Mouse (Mus musculus): ENCODE data around the gene Epas1. TPM values are rescaled to one million over a fixed set of nuclear protein-coding genes. Genes with fewer than 3 reads are reported as not detected.
A peak's percentile ranks its signal among the peaks of the same experiment; 100 is the strongest.

The Epas1 gene
- polyA plus RNA-seq (2021) = 2.8 TPM

GRCm38 (mm10) chr17:86753130-86753821, at the start of gene Epas1:
Epas1 (plus strand) TSS chr17:86753700.
- H3K27me3 ChIP-seq = no peaks in the 10 kb centered on the region
- POLR2A ChIA-PET = no interaction called here
- CTCF ChIA-PET = no interaction called here
- no peak for TF ChIP-seq CTCF (IDR thresholded peaks at IDR 0.05)
- DNase-seq (ENCODE audit: low read depth, low spot score) (peak; percentile 27), ATAC-seq (peak; percentile 95)
- in situ Hi-C loops (cut with MboI; ENCODE audit: low pct_unique_long_range_greater_than_20kb) = no loop called here

- in situ Hi-C loops (cut with MboI; ENCODE audit: low pct_unique_long_range_greater_than_20kb) = no loop called here
- CTCF ChIA-PET = no interaction called here
- DNase-seq (ENCODE audit: low read depth, low spot score) = no peak
- POLR2A ChIA-PET = interaction anchor here (0.6 kb wide), 1 partner anchor 181 kb away, joined by 3 read pairs; no protein-coding TSS in a partner anchor
- peaks cover 8% of the 10 kb centered on the region for H3K27me3 ChIP-seq
- TF ChIP-seq CTCF (IDR thresholded peaks at IDR 0.05) = no peak
- no peak for ATAC-seq
Measured at GRCm38 (mm10) chr17:86705236-86705635, 48.3 kb upstream of the Epas1 start.

GRCm38 (mm10) chr17:86706467-86706866, 47.0 kb upstream of the Epas1 start:
- ATAC-seq = no peak
- ChIA-PET POLR2A (no interaction called here), CTCF (interaction anchor here (1.7 kb wide), 1 partner anchor 8 kb away, joined by 3 read pairs; no protein-coding TSS in a partner anchor)
- H3K27me3 ChIP-seq = peaks cover 8% of the 10 kb centered on the region
- no peak for TF ChIP-seq CTCF (IDR thresholded peaks at IDR 0.05)
- no peak for DNase-seq (ENCODE audit: low read depth, low spot score)
- in situ Hi-C loops (cut with MboI; ENCODE audit: low pct_unique_long_range_greater_than_20kb) = no loop called here

- ChIA-PET POLR2A (interaction anchor here (0.7 kb wide), 2 partner anchors 137 to 191 kb away, joined by 3 to 4 read pairs; no protein-coding TSS in a partner anchor), CTCF (no interaction called here)
- in situ Hi-C loops (cut with MboI; ENCODE audit: low pct_unique_long_range_greater_than_20kb) = no loop called here
- DNase-seq (ENCODE audit: low read depth, low spot score) (no peak), ATAC-seq (no peak)
- H3K27me3 ChIP-seq = peaks cover 1% of the 10 kb centered on the region
- no peak for TF ChIP-seq CTCF (IDR thresholded peaks at IDR 0.05)
Measured at GRCm38 (mm10) chr17:86709803-86710202, 43.7 kb upstream of the Epas1 start.

DNA sequence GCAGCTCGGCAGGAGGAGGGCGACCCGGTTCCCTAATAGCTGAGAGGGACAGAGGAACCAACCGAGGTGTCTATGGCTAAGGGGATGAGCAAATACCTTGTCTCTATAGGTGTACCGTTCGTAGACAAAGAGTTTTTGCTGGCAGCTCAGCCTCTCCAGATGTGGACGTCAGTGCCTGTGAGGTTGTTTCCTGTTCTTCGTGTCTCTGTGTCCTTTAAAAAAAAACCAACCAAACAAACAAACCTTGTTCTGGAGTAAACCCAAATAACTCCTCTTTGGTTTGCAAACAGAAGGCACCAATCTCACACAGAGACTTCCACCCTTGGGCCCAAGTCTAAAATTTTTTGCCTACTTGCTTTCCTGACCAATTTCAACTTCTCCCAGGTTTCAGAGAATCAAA, 43.1 kb upstream of the Epas1 start:
- no peak for TF ChIP-seq CTCF (IDR thresholded peaks at IDR 0.05)
- ATAC-seq (no peak), DNase-seq (ENCODE audit: low read depth, low spot score) (no peak)
- ChIA-PET CTCF (no interaction called here), POLR2A (no interaction called here)
- no peaks in the 10 kb centered on the region for H3K27me3 ChIP-seq
- in situ Hi-C loops (cut with MboI; ENCODE audit: low pct_unique_long_range_greater_than_20kb) = no loop called here

DNA sequence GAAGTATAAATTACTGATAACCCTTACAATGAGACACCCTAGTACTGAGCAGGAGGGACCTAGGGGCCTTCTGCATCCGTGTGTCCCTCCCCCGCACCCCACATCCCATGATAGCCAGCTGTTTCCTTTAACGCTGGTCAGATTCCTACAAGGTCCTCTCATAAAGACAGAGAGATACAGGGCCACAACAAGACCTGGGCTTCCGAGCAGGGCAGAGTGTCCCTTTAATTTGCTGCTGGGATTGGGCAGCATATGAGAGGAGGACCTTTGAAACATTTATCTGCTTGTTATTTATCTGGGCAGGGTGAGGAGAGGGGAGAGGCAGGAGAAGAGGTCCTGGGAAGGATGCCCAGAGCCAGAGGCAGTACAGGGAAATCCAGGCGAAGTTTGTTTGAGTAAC, 41.6 kb upstream of the Epas1 start:
- in situ Hi-C loops (cut with MboI; ENCODE audit: low pct_unique_long_range_greater_than_20kb) = no loop called here
- no peak for DNase-seq (ENCODE audit: low read depth, low spot score)
- H3K27me3 ChIP-seq = peaks cover 1% of the 10 kb centered on the region
- POLR2A ChIA-PET = no interaction called here
- CTCF ChIA-PET = no interaction called here
- ATAC-seq = no peak
- no peak for TF ChIP-seq CTCF (IDR thresholded peaks at IDR 0.05)

- no peak for DNase-seq (ENCODE audit: low read depth, low spot score)
- in situ Hi-C loops (cut with MboI; ENCODE audit: low pct_unique_long_range_greater_than_20kb) = no loop called here
- POLR2A ChIA-PET = no interaction called here
- ATAC-seq = no peak
- CTCF ChIA-PET = no interaction called here
- peaks cover 2% of the 10 kb centered on the region for H3K27me3 ChIP-seq
- no peak for TF ChIP-seq CTCF (IDR thresholded peaks at IDR 0.05)
Measured at GRCm38 (mm10) chr17:86712601-86713000, 40.9 kb upstream of the Epas1 start.

GRCm38 (mm10) chr17:86713591-86713990, 39.9 kb upstream of the Epas1 start:
- in situ Hi-C loops (cut with MboI; ENCODE audit: low pct_unique_long_range_greater_than_20kb) = no loop called here
- TF ChIP-seq CTCF (IDR thresholded peaks at IDR 0.05) = no peak
- ChIA-PET CTCF (no interaction called here), POLR2A (no interaction called here)
- no peak for DNase-seq (ENCODE audit: low read depth, low spot score)
- peaks cover 2% of the 10 kb centered on the region for H3K27me3 ChIP-seq
- no peak for ATAC-seq

DNA sequence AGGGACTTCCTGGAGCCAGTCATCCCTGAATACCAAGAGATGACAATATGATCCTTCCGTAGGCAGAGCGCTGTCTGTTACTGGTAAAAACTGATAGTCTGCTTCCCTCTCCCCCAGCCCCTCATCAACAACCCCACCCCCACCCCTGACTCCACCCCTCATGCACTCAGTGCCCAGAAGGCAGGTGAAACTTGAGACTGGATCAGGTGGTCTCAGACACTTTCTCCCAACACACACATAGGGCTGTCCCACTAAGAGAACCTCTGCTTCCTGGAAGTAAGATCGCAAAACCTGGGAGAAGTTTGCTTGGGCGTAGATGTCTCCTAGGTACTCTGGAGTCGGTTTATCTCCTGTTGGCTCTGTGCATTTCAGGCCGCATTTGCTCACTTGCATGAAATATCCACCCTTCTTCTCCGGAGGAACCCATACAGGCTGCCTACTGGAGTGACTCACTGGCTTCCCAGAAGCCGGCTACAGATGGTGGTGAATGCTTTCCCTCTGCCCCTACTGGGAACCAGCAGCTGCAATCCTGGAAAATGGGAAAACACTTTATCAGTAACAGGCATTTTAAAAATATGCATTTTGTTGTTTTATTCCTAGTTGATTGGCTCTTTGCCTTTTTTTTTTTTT, 28.6 kb upstream of the Epas1 start:
- H3K27me3 ChIP-seq = no peaks in the 10 kb centered on the region
- POLR2A ChIA-PET = no interaction called here
- DNase-seq (ENCODE audit: low read depth, low spot score) (no peak), ATAC-seq (no peak)
- in situ Hi-C loops (cut with MboI; ENCODE audit: low pct_unique_long_range_greater_than_20kb) = no loop called here
- CTCF ChIA-PET = no interaction called here
- TF ChIP-seq CTCF (IDR thresholded peaks at IDR 0.05) = no peak

GRCm38 (mm10) chr17:86726480-86726879, 27.0 kb upstream of the Epas1 start:
- in situ Hi-C loops (cut with MboI; ENCODE audit: low pct_unique_long_range_greater_than_20kb) = no loop called here
- ChIA-PET CTCF (interaction anchor here (1.2 kb wide), 1 partner anchor 18 kb away, joined by 3 read pairs; no protein-coding TSS in a partner anchor), POLR2A (no interaction called here)
- H3K27me3 ChIP-seq = no peaks in the 10 kb centered on the region
- ATAC-seq = no peak
- DNase-seq (ENCODE audit: low read depth, low spot score) = no peak
- no peak for TF ChIP-seq CTCF (IDR thresholded peaks at IDR 0.05)

DNA sequence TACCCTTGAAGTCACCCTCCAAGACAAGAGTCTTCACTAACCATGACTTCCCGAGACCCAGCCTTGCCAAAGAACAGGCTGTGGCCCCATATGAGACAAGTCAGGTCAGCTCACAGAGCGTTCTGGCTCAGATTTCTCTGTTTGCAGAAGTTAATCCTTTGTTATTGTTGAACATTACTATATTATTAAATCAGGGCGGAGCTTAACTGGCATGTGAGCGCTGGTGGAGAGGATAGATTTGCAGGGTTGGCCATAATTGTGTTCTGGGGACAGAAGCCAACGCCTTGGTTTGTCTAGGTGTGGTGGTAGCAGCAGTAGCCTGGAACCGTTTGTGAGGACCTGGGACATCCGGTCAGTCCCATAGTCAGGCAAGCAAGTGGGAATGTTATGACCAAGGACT, 26.5 kb upstream of the Epas1 start:
- ATAC-seq (no peak), DNase-seq (ENCODE audit: low read depth, low spot score) (no peak)
- ChIA-PET CTCF (interaction anchor here (1.2 kb wide), 2 partner anchors 18 to 102 kb away, joined by 3 read pairs; no protein-coding TSS in a partner anchor), POLR2A (no interaction called here)
- TF ChIP-seq CTCF (IDR thresholded peaks at IDR 0.05) = no peak
- in situ Hi-C loops (cut with MboI; ENCODE audit: low pct_unique_long_range_greater_than_20kb) = no loop called here
- no peaks in the 10 kb centered on the region for H3K27me3 ChIP-seq
